Mouse (Mus musculus): ENCODE results near the gene Gm4869. TPM values are rescaled to one million over a fixed set of nuclear protein-coding genes. Genes with fewer than 3 reads are reported as not detected.
A peak's percentile ranks its signal among the peaks of the same experiment; 100 is the strongest.

Gene Gm4869
- total and polyA plus RNA-seq, 2 experiments from 2014 or later, result not detected

DNA sequence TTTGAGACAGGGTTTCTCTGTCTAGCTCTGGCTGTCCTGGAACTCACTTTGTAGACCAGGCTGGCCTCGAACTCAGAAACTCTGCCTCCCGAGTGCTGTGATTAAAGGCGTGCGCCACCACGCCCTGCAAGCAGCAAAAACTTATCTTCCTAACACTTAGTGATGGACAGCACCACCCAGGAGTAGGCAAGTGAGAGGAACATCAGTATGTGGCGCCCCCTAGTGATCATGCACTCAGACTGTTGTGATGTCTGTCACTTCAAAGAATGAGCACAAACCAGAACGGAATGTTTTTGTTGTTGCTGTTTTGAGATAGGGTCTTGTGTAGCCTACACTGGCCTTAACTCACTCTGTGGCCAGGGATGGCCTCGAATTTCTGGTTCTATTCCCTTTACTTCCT is 34.1 kb upstream of the Gm4869 start:
- TF ChIP-seq CTCF (IDR thresholded peaks at IDR 0.05), result peak; percentile 63
- WGBS, result 36% methylated on average over 8 of the region's 8 CpGs
- Histone ChIP-seq H3K4me1 (ENCODE audit: insufficient read depth, low read length) (no peaks in the 10 kb centered on the region), H3K4me3 (ENCODE audit: low read depth, low read length) (no peak overlapping the region), H3K36me3 (ENCODE audit: insufficient read depth, low read length) (no peaks in the 10 kb centered on the region), H3K27ac (ENCODE audit: low read depth, low read length) (no peak overlapping the region), H3K9me3 (ENCODE audit: low read length) (no peaks in the 10 kb centered on the region), H3K4me2 (ENCODE audit: low read depth, low read length, poor library complexity, severe bottlenecking) (no peak overlapping the region), H3K9ac (replicated peaks; ENCODE audit: low read length, poor library complexity, severe bottlenecking) (no peak overlapping the region), H3K27me3 (ENCODE audit: insufficient read depth, low read length) (no peaks in the 10 kb centered on the region)
- peak; percentile 32 for DNase-seq (ENCODE audit: low spot score)
- no peak for ATAC-seq (ENCODE audit: low FRiP score)

DNA sequence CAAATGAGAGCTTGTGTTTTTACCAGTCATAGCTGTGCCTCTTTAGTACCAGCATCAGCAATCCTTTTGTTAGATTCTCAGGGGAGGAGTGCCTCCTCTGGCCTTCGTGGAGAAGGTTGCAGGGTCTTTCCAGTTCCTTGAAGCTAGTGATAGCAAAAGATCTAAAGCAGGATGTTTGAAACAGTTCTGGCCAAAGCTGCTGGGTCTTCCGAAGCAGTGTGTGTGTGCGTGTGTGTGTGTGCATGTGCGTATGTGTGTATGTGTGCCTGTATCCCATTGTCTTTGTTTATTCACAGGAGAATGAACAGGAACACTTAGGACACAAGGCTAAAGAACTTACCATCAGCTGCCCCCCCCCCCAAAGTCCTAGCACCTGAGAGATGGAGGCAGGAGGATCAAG is 30.8 kb upstream of the Gm4869 start:
- H3K4me2 ChIP-seq (ENCODE audit: low read depth, low read length, poor library complexity, severe bottlenecking), result no peak overlapping the region
- 69% methylated on average over 4 of the region's 4 CpGs for WGBS
- no peak for TF ChIP-seq CTCF (IDR thresholded peaks at IDR 0.05)
- no peaks in the 10 kb centered on the region for H3K36me3 ChIP-seq (ENCODE audit: insufficient read depth, low read length)
- H3K27me3 ChIP-seq (ENCODE audit: insufficient read depth, low read length), result no peaks in the 10 kb centered on the region
- H3K4me1 ChIP-seq (ENCODE audit: insufficient read depth, low read length), result no peaks in the 10 kb centered on the region
- H3K9ac ChIP-seq (replicated peaks; ENCODE audit: low read length, poor library complexity, severe bottlenecking), result no peak overlapping the region
- no peak overlapping the region for H3K27ac ChIP-seq (ENCODE audit: low read depth, low read length)
- DNase-seq (ENCODE audit: low spot score) (no peak), ATAC-seq (ENCODE audit: low FRiP score) (no peak)
- no peak overlapping the region for H3K4me3 ChIP-seq (ENCODE audit: low read depth, low read length)
- no peaks in the 10 kb centered on the region for H3K9me3 ChIP-seq (ENCODE audit: low read length)

DNA sequence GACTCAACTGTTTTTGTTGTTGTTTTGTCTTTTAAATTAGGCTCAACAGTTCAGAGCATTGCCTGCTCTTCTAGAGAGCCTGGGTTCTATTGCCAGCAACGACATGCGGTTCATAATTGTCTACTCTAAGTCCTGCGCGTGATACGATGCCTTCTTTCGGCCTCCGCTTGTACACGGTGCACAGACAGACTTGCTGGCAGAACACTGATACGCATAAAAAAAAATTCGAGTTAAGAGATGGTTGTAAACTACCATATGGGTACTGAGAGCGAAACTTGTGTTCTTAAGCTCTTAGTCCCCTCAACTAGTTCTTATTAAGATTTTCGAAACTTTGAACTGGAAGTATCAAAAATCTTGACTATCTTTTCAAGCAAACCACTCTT is 27.3 kb upstream of the Gm4869 start:
- peaks cover 12% of the 10 kb centered on the region; the same call in 1 of the 2 replicates for H3K4me1 ChIP-seq (ENCODE audit: insufficient read depth, low read length)
- peak overlapping the region; percentile 99 for H3K9ac ChIP-seq (replicated peaks; ENCODE audit: low read length, poor library complexity, severe bottlenecking)
- peak overlapping the region; percentile 99 for H3K4me3 ChIP-seq (ENCODE audit: low read depth, low read length)
- under 1% methylated on average over 12 of the region's 12 CpGs for WGBS
- peak; percentile 6 for DNase-seq (ENCODE audit: low spot score)
- H3K9me3 ChIP-seq (ENCODE audit: low read length), result no peaks in the 10 kb centered on the region
- H3K4me2 ChIP-seq (ENCODE audit: low read depth, low read length, poor library complexity, severe bottlenecking), result peak overlapping the region; percentile 74
- TF ChIP-seq CTCF (IDR thresholded peaks at IDR 0.05), result no peak
- H3K27me3 ChIP-seq (ENCODE audit: insufficient read depth, low read length), result no peaks in the 10 kb centered on the region
- peak overlapping the region; percentile 96 for H3K27ac ChIP-seq (ENCODE audit: low read depth, low read length)
- ATAC-seq (ENCODE audit: low FRiP score), result no peak
- no peaks in the 10 kb centered on the region for H3K36me3 ChIP-seq (ENCODE audit: insufficient read depth, low read length)

DNA sequence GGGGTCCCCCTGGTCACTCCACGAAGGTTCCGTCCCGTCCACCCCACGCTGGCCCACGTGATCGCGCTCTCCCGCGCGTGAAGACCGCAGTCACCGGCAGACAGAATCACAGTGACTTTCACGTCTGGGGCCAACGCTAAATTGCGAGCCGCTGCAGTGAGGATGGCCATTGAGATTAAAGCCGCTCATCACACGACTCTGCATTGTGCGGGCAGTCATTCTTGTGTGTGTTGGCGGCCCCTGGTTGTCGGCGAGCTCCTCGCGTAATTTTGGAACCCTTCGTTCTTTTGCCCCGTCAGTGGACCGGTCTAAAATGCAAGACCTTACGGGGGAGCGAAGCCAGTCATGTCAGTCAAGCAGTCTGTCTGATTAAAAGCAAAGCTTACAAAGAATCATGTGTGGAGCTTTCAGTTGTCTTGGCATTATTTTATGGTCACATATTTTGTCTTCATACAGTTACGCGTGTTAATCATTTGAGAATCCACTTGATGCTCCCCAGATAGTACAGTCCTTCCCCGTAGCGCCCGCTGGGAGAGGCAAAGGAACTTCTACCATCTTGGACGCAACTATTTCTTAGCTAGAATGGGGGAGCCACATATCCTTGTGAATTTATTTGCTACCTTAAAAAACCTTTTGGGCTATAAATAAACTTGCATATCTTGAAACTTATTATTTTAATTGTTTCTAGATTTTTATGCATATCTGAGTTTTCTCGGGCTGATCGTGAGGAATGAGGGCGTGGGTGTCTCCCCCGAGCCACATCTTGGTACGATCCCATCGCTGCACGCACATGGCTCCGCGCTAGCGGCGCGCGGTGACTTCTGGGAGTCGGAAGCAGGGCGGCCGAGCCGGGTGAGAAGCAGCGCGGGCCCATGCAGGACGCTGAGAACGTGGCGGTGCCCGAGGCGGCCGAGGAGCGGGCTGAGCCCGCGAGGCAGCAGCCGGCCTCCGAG is 26.7 kb upstream of the Gm4869 start, which contains the start of gene Eif3b:
Gene Eif3b (plus strand): TSS at position 840 of the 953 bp plus-strand sequence.
- H3K9ac ChIP-seq (replicated peaks; ENCODE audit: low read length, poor library complexity, severe bottlenecking), result peak within 1 kb of the TSS; percentile 99
- DNase-seq (ENCODE audit: low spot score), result peak; percentile 95
- under 1% methylated on average over 65 of the region's 65 CpGs for WGBS
- H3K4me1 ChIP-seq (ENCODE audit: insufficient read depth, low read length), result peaks cover 12% of the 10 kb centered on the region; the same call in 1 of the 2 replicates
- peak within 1 kb of the TSS; percentile 74 for H3K4me2 ChIP-seq (ENCODE audit: low read depth, low read length, poor library complexity, severe bottlenecking)
- no peaks in the 10 kb centered on the region for H3K9me3 ChIP-seq (ENCODE audit: low read length)
- H3K4me3 ChIP-seq (ENCODE audit: low read depth, low read length), result peak within 1 kb of the TSS; percentile 99
- H3K27me3 ChIP-seq (ENCODE audit: insufficient read depth, low read length), result no peaks in the 10 kb centered on the region
- TF ChIP-seq CTCF (IDR thresholded peaks at IDR 0.05), result peak; percentile 52
- H3K36me3 ChIP-seq (ENCODE audit: insufficient read depth, low read length), result no peaks in the 10 kb centered on the region
- ATAC-seq (ENCODE audit: low FRiP score), result peak; percentile 91
- peak within 1 kb of the TSS; percentile 96 for H3K27ac ChIP-seq (ENCODE audit: low read depth, low read length)

DNA sequence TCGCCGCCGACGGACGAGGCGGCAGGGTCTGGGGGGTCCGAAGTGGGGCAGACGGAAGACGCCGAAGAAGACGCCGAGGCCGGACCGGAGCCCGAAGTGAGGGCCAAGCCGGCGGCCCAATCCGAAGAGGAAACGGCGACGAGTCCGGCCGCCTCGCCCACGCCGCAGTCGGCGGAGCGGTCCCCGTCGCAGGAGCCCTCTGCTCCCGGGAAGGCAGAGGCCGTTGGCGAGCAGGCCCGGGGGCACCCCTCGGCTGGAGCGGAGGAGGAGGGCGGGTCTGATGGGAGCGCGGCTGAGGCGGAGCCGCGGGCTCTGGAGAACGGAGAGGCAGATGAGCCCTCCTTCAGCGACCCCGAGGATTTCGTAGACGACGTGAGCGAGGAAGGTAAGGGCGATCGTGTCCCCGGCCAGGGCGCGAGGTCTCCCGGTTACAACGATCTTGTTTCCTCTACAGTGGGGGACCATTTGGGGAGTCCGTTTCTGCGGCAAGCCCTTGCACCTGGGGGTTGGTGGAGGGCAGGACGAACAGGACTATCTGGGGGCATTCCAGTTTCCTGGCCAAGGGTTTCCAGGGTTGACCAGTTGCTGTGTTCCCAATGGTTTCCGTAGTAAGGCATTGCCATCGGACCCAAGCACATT is 25.9 kb upstream of the Gm4869 start:
- Histone ChIP-seq H3K4me2 (ENCODE audit: low read depth, low read length, poor library complexity, severe bottlenecking) (peak overlapping the region; percentile 74), H3K36me3 (ENCODE audit: insufficient read depth, low read length) (no peaks in the 10 kb centered on the region), H3K9ac (replicated peaks; ENCODE audit: low read length, poor library complexity, severe bottlenecking) (peak overlapping the region; percentile 99), H3K4me1 (ENCODE audit: insufficient read depth, low read length) (peaks cover 12% of the 10 kb centered on the region; the same call in 1 of the 2 replicates), H3K4me3 (ENCODE audit: low read depth, low read length) (peak overlapping the region; percentile 99), H3K27ac (ENCODE audit: low read depth, low read length) (peak overlapping the region; percentile 96), H3K9me3 (ENCODE audit: low read length) (no peaks in the 10 kb centered on the region), H3K27me3 (ENCODE audit: insufficient read depth, low read length) (no peaks in the 10 kb centered on the region)
- no peak for TF ChIP-seq CTCF (IDR thresholded peaks at IDR 0.05)
- ATAC-seq (ENCODE audit: low FRiP score) (0 out of 2 replicates have a peak, but pooled peaks have one; percentile 21), DNase-seq (ENCODE audit: low spot score) (no peak)
- 0% methylated on average over 53 of the region's 62 CpGs for WGBS

Data from midbrain, postnatal 0 days (tissue).